Mouse (Mus musculus) heart, adult 2 months (tissue): ENCODE measurements around the gene Frmd5. TPM values are rescaled to one million over a fixed set of nuclear protein-coding genes. Genes with fewer than 3 reads are reported as not detected.

Experiments
- DNase-seq, 2 experiments: peaks; one replicate each; pipeline ENCODE4 v3.0.0; 2021
- H3K27ac ChIP-seq: fragments of 200-600 bp; 2 replicates; pipeline ENCODE4 v1.8.1; 2022
- H3K27me3 ChIP-seq: fragments of 200-500 bp; 2 replicates; pipeline ENCODE4 v1.6.1; 2012; ENCODE audit warnings: mild to moderate bottlenecking, low read length, inconsistent platforms, mixed read lengths; ENCODE audit not compliant: control insufficient read depth, insufficient read depth
- H3K36me3 ChIP-seq: fragments of 200-500 bp; 2 replicates; pipeline ENCODE4 v1.6.1; 2012; ENCODE audit warnings: low read length, inconsistent platforms; ENCODE audit not compliant: control insufficient read depth, insufficient read depth
- H3K4me1 ChIP-seq: fragments of 200-500 bp; 2 replicates; pipeline ENCODE4 v1.6.1; 2011; ENCODE audit warnings: low read length; ENCODE audit not compliant: control insufficient read depth, insufficient read depth
- H3K4me3 ChIP-seq: fragments of 200-600 bp; 2 replicates; pipeline ENCODE4 v1.8.1; 2022
- H3K79me2 ChIP-seq: fragments of 200-500 bp; replicated peaks from 2 replicates; pipeline ENCODE4 v1.6.1; 2012; ENCODE audit warnings: mild to moderate bottlenecking, inconsistent platforms, low read length, moderate library complexity, mixed read lengths; ENCODE audit not compliant: control insufficient read depth, insufficient read depth
- H3K9ac ChIP-seq: fragments of 200-500 bp; 2 replicates; pipeline ENCODE4 v1.6.1; 2012; ENCODE audit warnings: low read depth, mild to moderate bottlenecking, control low read depth, inconsistent platforms, low read length, mixed read lengths
- CTCF ChIP-seq: fragments of 200-600 bp; IDR thresholded peaks from 2 replicates; pipeline ENCODE4 v1.8.1; 2022; ENCODE audit warnings: antibody characterized with exemption, mild to moderate bottlenecking, moderate library complexity
- EP300 ChIP-seq: fragments of 200-500 bp; IDR thresholded peaks from 2 replicates; pipeline ENCODE4 v1.6.1; 2011; ENCODE audit warnings: low read depth, low read length, control low read depth; ENCODE audit not compliant: insufficient read depth
- POLR2A ChIP-seq: fragments of 200-500 bp; IDR thresholded peaks from 2 replicates; pipeline ENCODE4 v1.6.1; 2011; ENCODE audit warnings: mild to moderate bottlenecking, low read depth, low read length, control low read depth; ENCODE audit not compliant: insufficient read depth
- WGBS: fragments of 180-500 bp; shearing (Covaris S2); methylation state at CpG from one replicate; pipeline ENCODE4 v1.1.7; 2018; 5-methylcytosine and 5-hydroxymethylcytosine counted together
- intact Hi-C: fragments of 180-260 bp; cut with DNase I; formaldehyde crosslinking; loops from one replicate; pipeline ENCODE4 v1.15.1; 2025
- polyA plus RNA-seq: library from polyadenylated mRNA; depleted of rRNA; stranded (reverse); fragments of >200 nt; gene quantifications from 2 replicates; pipeline ENCODE4 v1.2.3, GENCODE M21; 2012
- total RNA-seq, 2 experiments: library from RNA; stranded (reverse); gene quantifications; 2 replicates each; pipeline ENCODE4 v1.2.3; 2021

The Frmd5 gene
- total and polyA plus RNA-seq, 3 experiments: 124 to 245 (median 197) TPM

DNA sequence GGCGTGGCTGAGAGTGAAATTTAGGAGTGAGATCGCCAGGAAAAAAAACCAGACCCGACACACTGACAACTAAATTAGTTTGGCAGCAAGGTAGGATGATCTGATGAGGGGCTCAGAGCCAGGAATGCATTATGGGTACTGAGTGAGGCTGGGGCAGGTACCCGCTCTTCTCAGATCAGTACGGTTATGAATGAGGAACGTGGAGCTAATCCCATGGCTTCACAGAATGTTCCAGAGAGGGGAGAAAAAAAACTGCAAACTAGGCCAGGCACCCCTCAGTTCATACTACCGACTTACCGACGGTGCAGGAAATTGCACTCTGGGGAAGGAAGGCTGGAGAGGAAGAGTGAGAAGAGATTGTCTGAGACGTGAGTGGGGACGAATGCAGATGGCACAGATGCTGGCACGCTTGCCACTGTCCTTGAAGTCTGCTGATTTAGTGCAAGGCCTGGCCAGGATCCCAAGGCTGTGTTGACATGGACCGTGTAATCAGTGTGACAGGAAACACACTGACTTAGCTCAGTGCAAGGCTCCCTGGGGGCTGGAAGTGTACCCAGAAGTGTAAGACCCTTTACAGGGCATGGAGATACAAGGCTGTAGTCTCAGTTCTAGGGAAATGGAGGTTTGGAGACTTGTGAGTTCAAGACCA is 223.3 kb downstream of the Frmd5 start:
- intact Hi-C loops: no loop called here
- Histone ChIP-seq H3K9ac (no peak overlapping the region), H3K36me3 (no peaks in the 10 kb centered on the region), H3K79me2 (no peaks in the 10 kb centered on the region), H3K27ac (peak overlapping the region; percentile 2), H3K4me1 (peaks cover 16% of the 10 kb centered on the region), H3K27me3 (no peaks in the 10 kb centered on the region), H3K4me3 (no peak overlapping the region)
- WGBS: 18% methylated on average over 13 of the region's 13 CpGs
- no peak for TF ChIP-seq CTCF
- 0 out of 2 replicates have a peak, but pooled peaks have one; percentile 56 for TF ChIP-seq EP300
- peak; percentile 65 to 66 for DNase-seq

DNA sequence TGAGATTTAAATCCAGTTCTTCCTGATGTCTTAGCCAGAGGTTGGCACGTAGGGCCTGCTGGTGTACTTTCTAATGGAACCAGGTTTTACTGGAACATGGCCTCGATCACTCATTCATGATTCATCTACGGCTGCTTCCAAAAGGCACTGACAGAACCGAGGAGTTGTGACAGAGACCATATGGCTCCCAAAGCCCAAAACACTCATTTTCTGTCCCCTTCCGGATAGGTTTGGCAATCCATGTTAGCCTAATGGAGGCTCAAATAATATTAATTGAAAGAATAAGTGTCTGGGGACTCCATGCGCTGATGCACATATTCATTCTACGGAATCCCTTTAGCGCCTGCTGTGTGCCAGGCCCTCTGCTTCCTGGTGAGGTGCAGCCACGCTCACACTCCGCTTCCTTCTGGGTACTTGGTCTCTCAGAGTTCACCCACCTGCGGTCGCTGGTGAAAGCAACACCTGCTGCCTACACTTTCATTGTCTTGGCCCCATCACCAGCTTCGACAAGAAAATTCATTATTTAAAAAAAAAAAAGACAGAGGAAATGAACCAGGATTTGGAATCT is 224.0 kb downstream of the Frmd5 start:
- 62% methylated on average over 13 of the region's 13 CpGs for whole genome bisulfite sequencing
- no peak overlapping the region for H3K4me3 ChIP-seq
- TF ChIP-seq EP300 (0 out of 2 replicates have a peak, but pooled peaks have one; percentile 17), CTCF (no peak)

GRCm38 (mm10) chr2:121575741-121576201 is 231.1 kb downstream of the Frmd5 start:
- TF ChIP-seq CTCF (no peak), POLR2A (no peak), EP300 (no peak)
- Histone ChIP-seq H3K79me2 (no peaks in the 10 kb centered on the region), H3K27ac (0 out of 2 replicates have a peak overlapping the region, but pooled peaks have one; percentile 9), H3K4me1 (peaks cover 2% of the 10 kb centered on the region), H3K9ac (no peak overlapping the region), H3K27me3 (no peaks in the 10 kb centered on the region), H3K36me3 (no peaks in the 10 kb centered on the region), H3K4me3 (no peak overlapping the region)
- peak in 1 of 2 experiments; percentile 30 for DNase-seq
- intact Hi-C loops: no loop called here
- WGBS: 65% methylated on average over 8 of the region's 8 CpGs

More for the DNA sequence above, 224.0 kb downstream of the Frmd5 start:
- intact Hi-C loops: no loop called here
- Histone ChIP-seq H3K36me3 (no peaks in the 10 kb centered on the region), H3K4me1 (peaks cover 10% of the 10 kb centered on the region), H3K27me3 (no peaks in the 10 kb centered on the region), H3K9ac (no peak overlapping the region), H3K27ac (no peak overlapping the region; the same call in 1 of the 2 replicates), H3K79me2 (no peaks in the 10 kb centered on the region)
- peak in 1 of 2 experiments; percentile 37 for DNase-seq

GRCm38 (mm10) chr2:121574066-121574630 is 232.7 kb downstream of the Frmd5 start:
- H3K27ac ChIP-seq: no peak overlapping the region
- WGBS: 38% methylated on average over 9 of the region's 9 CpGs
- no peak overlapping the region for H3K4me3 ChIP-seq
- no peaks in the 10 kb centered on the region for H3K27me3 ChIP-seq
- TF ChIP-seq EP300: no peak
- no peak for TF ChIP-seq CTCF
- no peak for TF ChIP-seq POLR2A
- H3K4me1 ChIP-seq: peaks cover 2% of the 10 kb centered on the region
- no peaks in the 10 kb centered on the region for H3K79me2 ChIP-seq
- intact Hi-C loops: no loop called here
- H3K36me3 ChIP-seq: no peaks in the 10 kb centered on the region
- no peak for DNase-seq
- no peak overlapping the region for H3K9ac ChIP-seq

- Histone ChIP-seq H3K27me3 (no peaks in the 10 kb centered on the region), H3K9ac (no peak overlapping the region), H3K79me2 (no peaks in the 10 kb centered on the region), H3K4me1 (peaks cover 2% of the 10 kb centered on the region), H3K4me3 (no peak overlapping the region), H3K27ac (no peak overlapping the region), H3K36me3 (no peaks in the 10 kb centered on the region)
- TF ChIP-seq POLR2A (no peak), CTCF (peak; percentile 94), EP300 (peak; percentile 91)
- 12% methylated on average over 7 of the region's 7 CpGs for WGBS
- intact Hi-C loops: loop anchor here (1.0 kb wide), 2 partner anchors 124 to 261 kb away; no protein-coding TSS in a partner anchor
- peak; percentile 74 to 78 for DNase-seq
These were observed 235.1 kb downstream of the Frmd5 start for GRCm38 (mm10) chr2:121571780-121572179.
